Mouse (Mus musculus) hindbrain, embryonic 10.5 days (tissue): ENCODE data around the gene Amd1. TPM values are rescaled to one million over a fixed set of nuclear protein-coding genes. Genes with fewer than 3 reads are reported as not detected.

Source experiments
- DNase-seq: peaks from one replicate; pipeline ENCODE4 v3.0.0-alpha.2; 2017; ENCODE audit warnings: low spot score
- H3K27ac ChIP-seq: fragments of 300-500 bp; sonication (generic); 2 replicates; pipeline ENCODE4 v1.5.1; 2016; ENCODE audit warnings: mild to moderate bottlenecking, moderate library complexity
- H3K27me3 ChIP-seq: fragments of 300-500 bp; sonication (generic); 2 replicates; pipeline ENCODE4 v1.6.1; 2016; ENCODE audit warnings: mild to moderate bottlenecking; ENCODE audit not compliant: poor library complexity, insufficient read depth, severe bottlenecking
- H3K36me3 ChIP-seq: fragments of 300-500 bp; sonication (generic); 2 replicates; pipeline ENCODE4 v1.6.1; 2016; ENCODE audit warnings: mild to moderate bottlenecking, moderate library complexity
- H3K4me1 ChIP-seq: fragments of 300-500 bp; sonication (generic); replicated peaks from 2 replicates; pipeline ENCODE4 v1.6.1; 2016; ENCODE audit warnings: mild to moderate bottlenecking
- H3K4me3 ChIP-seq: fragments of 300-500 bp; sonication (generic); 2 replicates; pipeline ENCODE4 v1.5.1; 2016; ENCODE audit warnings: mild to moderate bottlenecking, moderate library complexity
- H3K9me3 ChIP-seq: fragments of 300-500 bp; sonication (generic); 2 replicates; pipeline ENCODE4 v1.6.1; 2016; ENCODE audit warnings: mild to moderate bottlenecking, moderate library complexity
- WGBS: fragments of 180-500 bp; shearing (Covaris S2); methylation state at CpG from one replicate; pipeline ENCODE4 v1.1.7; 2016; 5-methylcytosine and 5-hydroxymethylcytosine counted together
- polyA plus RNA-seq: library from polyadenylated mRNA; unstranded; fragments of >200 nt; fragmentation: Nextera tagmentation; extraction: Ambion mirVana; gene quantifications from 2 replicates; pipeline ENCODE4 v1.2.1, GENCODE M21; 2016

Gene Amd1
- 59.0 and 74.9 TPM in 2 replicates for polyA plus RNA-seq

DNA sequence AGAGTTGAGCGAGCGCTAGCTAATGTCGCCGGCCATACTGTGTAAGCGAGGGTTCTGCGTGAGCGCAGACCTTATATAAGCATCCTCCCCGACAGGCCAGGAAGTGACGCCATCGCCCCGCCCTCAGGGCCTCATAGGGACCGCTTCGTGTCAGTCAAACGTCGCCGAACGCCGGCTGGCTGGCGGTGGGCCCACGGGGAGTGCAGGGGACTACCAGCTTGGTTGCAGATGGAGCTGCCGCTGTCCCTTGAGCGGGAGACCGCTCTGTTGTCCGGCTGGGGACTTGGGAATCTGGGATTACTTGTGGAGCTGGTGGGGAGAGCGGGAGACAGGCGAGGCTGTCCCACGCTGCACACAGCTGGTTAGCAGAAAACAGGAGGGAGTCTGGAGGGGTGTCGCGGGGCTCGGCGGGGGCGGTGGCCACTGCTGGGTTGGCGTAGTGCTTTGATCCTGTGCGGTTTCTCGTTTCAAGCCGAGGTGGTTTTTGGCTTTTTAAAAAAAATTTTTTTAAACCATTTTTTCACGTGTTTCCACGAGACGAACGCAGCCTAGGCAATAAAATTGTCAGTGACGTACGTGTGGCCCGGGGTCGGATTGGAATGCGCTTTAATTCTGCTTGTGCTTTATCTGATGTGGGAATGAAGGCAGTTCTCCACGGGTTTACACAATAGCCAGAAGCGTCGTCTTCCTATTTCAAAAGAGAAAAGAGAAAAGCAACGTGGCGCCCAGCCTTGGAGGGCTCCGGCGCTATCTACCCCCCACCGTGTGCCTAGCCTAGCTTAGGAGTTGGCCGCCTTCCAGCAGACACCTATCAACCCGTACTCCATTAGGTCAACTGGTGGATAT, at the start of gene Amd1:
TSS of gene Amd1 (minus strand) at position 47 of the 846 bp plus-strand sequence.
- H3K4me1 ChIP-seq: peaks cover 31% of the 10 kb centered on the region
- DNase-seq: peak; percentile 99
- H3K9me3 ChIP-seq: peaks cover 9% of the 10 kb centered on the region; the same call in 1 of the 2 replicates
- peaks cover 7% of the 10 kb centered on the region; the same call in 1 of the 2 replicates for H3K36me3 ChIP-seq
- WGBS: under 1% methylated on average over 55 of the region's 55 CpGs
- peak within 1 kb of the TSS; percentile 99 for H3K27ac ChIP-seq
- H3K27me3 ChIP-seq: no peaks in the 10 kb centered on the region
- peak within 1 kb of the TSS; percentile 96 for H3K4me3 ChIP-seq

DNA sequence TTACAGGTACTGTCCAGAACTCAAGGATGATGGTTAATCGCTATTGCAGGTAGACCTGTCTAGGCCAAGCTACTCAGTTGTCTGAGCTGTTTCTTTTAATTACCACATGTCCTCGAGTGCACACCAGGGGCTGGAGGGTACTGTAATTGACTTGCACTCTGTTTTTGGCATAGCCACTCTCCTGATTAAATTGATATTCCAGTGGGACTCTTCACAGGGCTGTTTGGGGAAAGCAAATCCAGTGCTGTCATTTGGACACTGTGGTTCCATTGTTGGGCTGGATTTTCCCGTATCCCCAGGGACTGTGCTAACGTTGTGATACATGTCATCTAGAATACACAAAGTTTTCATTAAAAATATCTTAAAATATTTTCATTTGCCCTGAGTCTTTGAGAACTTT, 49.2 kb upstream of the Amd1 start:
- 73% methylated on average over 4 of the region's 4 CpGs for WGBS
- H3K4me1 ChIP-seq: peaks cover 24% of the 10 kb centered on the region
- H3K9me3 ChIP-seq: no peaks in the 10 kb centered on the region
- no peak for DNase-seq
- no peak overlapping the region for H3K27ac ChIP-seq
- no peaks in the 10 kb centered on the region for H3K36me3 ChIP-seq
- H3K27me3 ChIP-seq: no peaks in the 10 kb centered on the region
- H3K4me3 ChIP-seq: peak overlapping the region; percentile 92; the same call in 1 of the 2 replicates

DNA sequence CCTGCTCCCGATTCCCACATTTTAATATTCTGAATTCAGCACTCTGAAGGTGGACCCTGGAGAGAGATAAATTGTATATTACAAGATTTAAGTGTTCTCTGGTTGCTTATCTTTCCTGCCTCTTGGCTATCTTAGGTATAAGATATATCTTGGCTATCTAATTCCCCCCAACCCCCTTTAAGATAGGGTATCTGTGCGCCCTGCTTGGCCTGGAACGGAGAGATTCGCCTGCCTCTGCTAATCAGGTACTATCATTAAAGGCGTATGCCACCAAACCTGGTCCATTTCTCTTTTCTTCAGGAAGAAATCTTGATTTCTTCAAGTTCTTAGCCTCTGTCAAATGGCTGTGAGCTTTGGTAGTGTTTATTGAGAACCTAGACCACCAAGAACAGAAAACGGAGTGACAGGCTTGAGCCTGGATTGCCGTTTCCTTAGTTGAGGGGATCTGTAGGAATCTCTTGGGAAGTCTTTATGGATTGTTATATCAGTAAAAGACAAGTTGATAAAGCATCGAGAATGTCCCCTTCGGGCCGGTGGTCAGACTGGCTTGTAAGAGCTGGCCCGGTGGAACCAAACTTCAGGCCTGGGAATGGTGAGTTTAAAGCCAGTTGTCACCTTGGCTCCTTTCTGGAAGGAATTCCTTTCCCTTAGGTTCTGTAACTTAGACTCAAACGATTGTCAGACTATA, 48.4 kb upstream of the Amd1 start:
- Histone ChIP-seq H3K36me3 (no peaks in the 10 kb centered on the region), H3K27ac (peak overlapping the region; percentile 96)
- 58% methylated on average over 12 of the region's 12 CpGs for WGBS

DNA sequence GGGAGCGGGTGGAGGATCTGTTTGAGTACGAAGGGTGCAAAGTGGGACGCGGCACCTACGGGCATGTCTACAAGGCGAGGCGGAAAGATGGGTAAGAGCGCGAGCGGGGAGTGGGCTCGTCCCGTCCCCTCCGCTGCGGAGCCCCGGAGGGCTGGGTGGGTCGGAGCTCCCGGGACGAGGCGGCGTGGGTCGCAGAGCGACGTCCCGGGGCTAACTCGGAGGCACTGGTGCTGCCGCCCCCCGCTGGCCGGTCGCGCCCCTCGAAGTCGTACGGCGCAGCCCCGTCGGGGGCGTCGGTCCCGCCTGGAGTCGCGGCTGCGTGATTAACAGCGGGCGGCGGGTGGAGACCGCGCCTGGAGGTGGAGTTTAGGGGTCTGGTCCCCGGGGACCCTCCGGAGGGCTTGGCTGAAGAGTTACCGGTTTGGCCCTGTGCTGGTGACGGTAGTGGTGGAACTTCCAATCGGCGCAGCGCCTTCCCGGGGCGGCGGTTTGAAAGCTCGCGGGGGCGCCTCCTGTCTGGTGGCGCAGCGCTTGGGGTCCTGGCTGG, 47.7 kb upstream of the Amd1 start:
- no peaks in the 10 kb centered on the region for H3K9me3 ChIP-seq
- no peaks in the 10 kb centered on the region for H3K36me3 ChIP-seq
- H3K4me1 ChIP-seq: peaks cover 24% of the 10 kb centered on the region
- WGBS: under 1% methylated on average over 62 of the region's 62 CpGs
- H3K27ac ChIP-seq: peak overlapping the region; percentile 96
- H3K27me3 ChIP-seq: no peaks in the 10 kb centered on the region
- DNase-seq: peak; percentile 76
- peak overlapping the region; percentile 92 for H3K4me3 ChIP-seq

More for the DNA sequence above, 48.4 kb upstream of the Amd1 start:
- no peaks in the 10 kb centered on the region for H3K9me3 ChIP-seq
- H3K27me3 ChIP-seq: no peaks in the 10 kb centered on the region
- H3K4me3 ChIP-seq: peak overlapping the region; percentile 92
- peaks cover 24% of the 10 kb centered on the region for H3K4me1 ChIP-seq
- DNase-seq: no peak

DNA sequence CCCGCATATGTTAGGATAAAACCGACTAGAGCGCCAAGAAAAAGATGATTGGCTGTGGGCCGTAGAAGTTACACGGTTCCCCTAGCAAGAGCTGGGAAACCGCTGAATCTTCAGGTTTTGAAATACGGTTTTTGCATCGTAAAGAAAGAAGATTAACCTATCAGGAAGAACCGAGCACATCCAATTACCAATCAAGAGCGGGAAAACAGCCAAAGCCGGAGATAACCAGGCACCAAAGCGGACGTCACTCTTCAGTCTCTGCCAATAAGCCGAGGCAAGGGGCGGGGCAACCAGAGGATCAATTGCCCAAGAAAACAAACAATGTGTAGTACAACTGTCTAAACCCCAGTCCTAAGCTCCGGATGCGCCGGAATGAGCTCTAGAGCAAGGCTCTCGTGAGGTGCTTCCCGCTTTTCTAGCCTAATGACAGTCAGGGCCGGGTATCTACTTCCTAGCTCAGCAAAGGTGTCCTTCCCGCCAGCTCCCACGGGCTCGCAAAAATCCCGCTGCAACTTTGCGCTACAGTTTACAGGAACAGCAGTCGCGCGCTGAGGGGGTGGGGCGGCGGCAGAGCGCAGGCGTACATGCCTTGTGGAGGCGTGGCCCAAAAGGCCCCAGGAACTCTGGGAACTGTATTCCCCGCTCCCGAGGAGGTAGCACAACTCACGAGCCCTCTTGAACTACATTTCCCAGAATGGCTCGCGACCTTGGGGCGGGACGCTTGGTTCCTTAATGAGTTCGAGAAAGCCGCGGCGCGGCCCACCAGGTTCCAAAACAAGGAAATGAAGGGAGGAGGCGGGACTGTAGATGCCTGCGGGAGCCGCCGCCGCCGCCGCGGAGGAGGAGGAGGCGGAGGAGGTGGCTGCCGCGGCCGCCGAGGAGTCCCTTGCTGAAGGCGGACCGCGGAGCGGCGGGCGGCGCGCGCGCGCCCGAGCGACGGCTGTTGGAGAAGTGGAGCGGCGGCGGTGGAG, 46.9 kb upstream of the Amd1 start:
- Histone ChIP-seq H3K4me3 (peak overlapping the region; percentile 92), H3K27ac (peak overlapping the region; percentile 96), H3K9me3 (no peaks in the 10 kb centered on the region), H3K27me3 (no peaks in the 10 kb centered on the region), H3K36me3 (no peaks in the 10 kb centered on the region), H3K4me1 (peaks cover 24% of the 10 kb centered on the region)
- DNase-seq: peak; percentile 98
- WGBS: under 1% methylated on average over 76 of the region's 76 CpGs

DNA sequence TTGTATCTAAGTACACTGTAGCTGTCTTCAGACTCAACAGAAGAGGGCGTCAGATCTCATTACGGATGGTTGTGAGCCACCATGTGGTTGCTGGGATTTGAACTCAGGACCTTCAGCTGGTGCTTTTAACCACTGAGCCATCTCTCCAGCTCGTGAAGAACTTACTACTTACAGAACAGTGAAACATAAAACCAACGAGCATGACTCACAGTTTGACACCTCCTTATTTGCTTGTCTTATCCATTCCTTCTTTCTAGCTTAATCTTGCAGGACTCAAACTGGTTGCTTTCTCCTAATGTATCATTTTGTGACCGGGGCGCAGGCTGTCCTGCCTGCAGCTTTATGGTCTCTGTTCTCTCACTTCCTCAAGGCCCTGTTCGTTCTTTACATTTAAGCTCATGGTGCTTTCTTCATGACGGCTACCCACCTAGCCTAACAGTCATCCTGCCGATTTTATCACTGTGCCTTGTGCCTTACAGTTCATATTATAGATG, 45.5 kb upstream of the Amd1 start:
- no peaks in the 10 kb centered on the region for H3K36me3 ChIP-seq
- peak overlapping the region; percentile 96 for H3K27ac ChIP-seq
- peak overlapping the region; percentile 92 for H3K4me3 ChIP-seq
- WGBS: 84% methylated on average over 9 of the region's 9 CpGs
- no peaks in the 10 kb centered on the region for H3K9me3 ChIP-seq
- H3K4me1 ChIP-seq: peaks cover 24% of the 10 kb centered on the region
- no peak for DNase-seq
- no peaks in the 10 kb centered on the region for H3K27me3 ChIP-seq

DNA sequence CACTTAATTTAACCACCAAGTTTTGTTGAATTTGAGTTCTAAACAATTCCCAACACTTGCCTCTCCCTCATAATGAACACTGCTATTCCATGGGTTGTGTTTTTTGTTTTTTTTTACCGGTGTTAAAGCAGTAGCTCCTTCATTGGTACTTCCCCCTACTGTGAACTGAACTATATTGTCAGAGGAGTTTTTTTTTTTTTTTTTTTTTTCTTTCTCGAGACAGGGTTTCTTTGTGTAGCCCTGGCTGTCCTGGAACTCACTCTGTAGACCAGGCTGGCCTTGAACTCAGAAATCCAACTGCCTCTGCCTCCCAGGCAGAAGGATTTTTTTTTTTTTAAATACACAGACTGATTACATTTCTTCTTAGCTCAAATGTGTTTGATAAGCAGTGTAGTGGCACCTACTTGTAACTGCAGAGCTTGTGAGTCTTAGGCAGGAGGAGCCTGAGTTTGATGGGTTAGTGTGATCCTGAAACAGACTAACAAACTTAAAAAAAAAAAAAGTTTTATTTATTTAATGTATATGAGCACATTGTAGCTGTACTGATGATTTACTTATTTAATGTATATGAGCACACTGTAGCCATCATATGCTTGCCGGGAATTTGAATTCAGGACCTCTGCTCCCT, 44.9 kb upstream of the Amd1 start:
- DNase-seq: no peak
- WGBS: 75% methylated on average over 3 of the region's 3 CpGs
- H3K36me3 ChIP-seq: no peaks in the 10 kb centered on the region
- H3K27me3 ChIP-seq: no peaks in the 10 kb centered on the region
- no peak overlapping the region for H3K4me3 ChIP-seq
- H3K27ac ChIP-seq: no peak overlapping the region
- no peaks in the 10 kb centered on the region for H3K9me3 ChIP-seq
- peaks cover 24% of the 10 kb centered on the region for H3K4me1 ChIP-seq

DNA sequence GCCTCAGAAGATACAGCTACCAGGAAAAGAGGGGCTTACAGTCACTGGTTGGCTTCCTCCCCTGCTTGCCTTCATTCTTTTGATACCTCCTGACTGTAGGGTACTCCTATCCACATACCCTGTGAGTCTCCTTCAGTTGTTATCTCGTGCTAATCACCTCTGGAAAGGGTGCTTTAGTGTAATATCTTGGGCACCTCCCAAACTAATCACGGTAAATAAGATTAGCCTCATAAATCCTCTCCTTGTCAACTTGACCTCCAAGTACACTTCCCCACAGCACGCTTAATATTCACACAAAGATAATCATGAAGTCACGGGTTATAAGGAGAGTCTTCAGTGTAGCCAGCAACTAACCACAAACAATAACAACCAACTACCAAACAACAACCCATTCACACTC, 40.0 kb upstream of the Amd1 start:
- WGBS: 89% methylated on average over 4 of the region's 4 CpGs

DNA sequence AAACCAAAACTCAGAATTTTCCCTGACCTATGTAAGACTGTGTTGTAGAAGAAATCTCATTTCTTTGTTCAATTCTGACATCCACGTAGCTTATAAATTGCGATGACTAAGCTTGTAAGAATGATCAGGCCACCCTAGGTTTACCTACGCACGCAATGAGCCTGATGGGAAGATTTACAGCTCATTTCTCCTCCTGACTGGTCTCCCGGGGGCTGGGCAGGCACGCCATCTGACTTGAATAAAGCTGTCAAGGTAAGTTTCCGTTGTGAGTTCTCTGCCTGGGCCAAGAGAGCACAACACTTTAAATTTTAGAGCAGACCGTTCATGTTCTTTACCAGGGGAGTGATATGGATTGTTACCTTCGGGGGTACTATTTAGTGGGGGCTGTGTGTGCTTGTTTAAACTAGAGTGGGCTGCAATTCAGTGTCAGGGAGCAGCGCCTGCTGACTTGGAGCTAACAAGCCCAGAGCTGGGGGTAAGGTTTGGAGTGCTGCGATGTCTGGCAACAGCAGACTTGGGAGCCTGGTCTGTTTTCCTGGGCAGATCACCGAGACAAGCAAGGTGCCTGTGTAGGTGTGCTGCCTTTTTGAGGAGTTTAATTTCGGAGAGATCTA, 37.5 kb upstream of the Amd1 start, which contains the start of gene Cdk19:
TSS of gene Cdk19 (plus strand) at position 214 of the 614 bp plus-strand sequence.
- Histone ChIP-seq H3K4me1 (peaks cover 5% of the 10 kb centered on the region; the same call in 1 of the 2 replicates), H3K27me3 (no peaks in the 10 kb centered on the region), H3K27ac (no peak within 1 kb of the TSS), H3K9me3 (no peaks in the 10 kb centered on the region), H3K36me3 (no peaks in the 10 kb centered on the region), H3K4me3 (no peak within 1 kb of the TSS)
- 50% methylated on average over 13 of the region's 13 CpGs for WGBS
- no peak for DNase-seq

More for the DNA sequence above, 40.0 kb upstream of the Amd1 start:
- Histone ChIP-seq H3K4me3 (no peak overlapping the region), H3K27ac (no peak overlapping the region), H3K36me3 (no peaks in the 10 kb centered on the region), H3K4me1 (peaks cover 5% of the 10 kb centered on the region; the same call in 1 of the 2 replicates), H3K27me3 (no peaks in the 10 kb centered on the region), H3K9me3 (no peaks in the 10 kb centered on the region)
- DNase-seq: no peak

DNA sequence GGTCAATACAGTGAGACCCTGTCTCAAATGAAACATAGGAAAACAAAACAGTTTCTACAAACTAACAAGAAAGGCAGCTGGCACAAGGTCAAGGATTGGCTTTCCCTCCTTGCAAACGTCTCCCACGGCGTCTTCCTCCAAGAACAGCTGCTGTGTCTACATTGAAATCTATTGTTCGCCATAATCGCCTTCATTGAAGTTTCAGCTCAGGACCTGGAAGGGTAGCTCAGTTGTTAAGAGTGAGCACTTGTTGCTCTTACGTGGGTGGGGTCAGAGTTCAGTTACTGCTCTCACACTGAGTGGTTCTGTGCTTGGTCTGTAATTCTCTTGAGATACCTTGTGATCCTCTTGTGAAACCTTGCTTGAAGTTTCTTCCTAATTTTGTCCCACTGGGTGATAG, 30.9 kb upstream of the Amd1 start:
- H3K36me3 ChIP-seq: no peaks in the 10 kb centered on the region
- H3K4me3 ChIP-seq: no peak overlapping the region
- 0 out of 2 replicates have a peak, but pooled peaks cover 5% of the 10 kb centered on the region for H3K9me3 ChIP-seq
- WGBS: 78% methylated on average over 6 of the region's 6 CpGs
- no peaks in the 10 kb centered on the region for H3K4me1 ChIP-seq
- H3K27ac ChIP-seq: no peak overlapping the region
- H3K27me3 ChIP-seq: no peaks in the 10 kb centered on the region
- no peak for DNase-seq

DNA sequence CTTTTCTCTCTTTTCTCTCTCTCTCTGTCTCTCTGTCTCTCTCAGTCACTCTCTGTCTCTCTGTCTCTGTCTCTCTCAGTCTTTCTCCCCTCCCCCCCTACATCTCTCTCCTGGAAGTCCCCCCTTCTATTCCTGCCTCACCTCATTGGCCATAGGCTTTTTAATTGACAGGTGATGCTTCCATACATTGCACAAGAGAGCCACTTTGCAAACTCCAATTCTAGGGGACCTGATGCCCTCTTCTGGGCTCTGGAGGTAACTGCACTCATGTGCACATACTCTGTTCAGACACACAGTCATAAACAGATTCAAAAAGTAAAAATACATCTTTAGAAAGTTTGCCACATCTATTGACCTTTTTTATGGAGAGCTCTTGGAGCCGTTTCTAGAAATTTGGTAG, 28.3 kb upstream of the Amd1 start:
- WGBS: 82% methylated on average over 1 of the region's 1 CpGs
- no peaks in the 10 kb centered on the region for H3K27me3 ChIP-seq

More for the DNA sequence above, 28.3 kb upstream of the Amd1 start:
- H3K9me3 ChIP-seq: 0 out of 2 replicates have a peak, but pooled peaks cover 5% of the 10 kb centered on the region
- DNase-seq: no peak
- H3K27ac ChIP-seq: no peak overlapping the region
- H3K4me1 ChIP-seq: no peaks in the 10 kb centered on the region
- H3K4me3 ChIP-seq: no peak overlapping the region
- H3K36me3 ChIP-seq: no peaks in the 10 kb centered on the region
